Mouse (Mus musculus): Measurements from ENCODE around the gene Heatr3.

DNA sequence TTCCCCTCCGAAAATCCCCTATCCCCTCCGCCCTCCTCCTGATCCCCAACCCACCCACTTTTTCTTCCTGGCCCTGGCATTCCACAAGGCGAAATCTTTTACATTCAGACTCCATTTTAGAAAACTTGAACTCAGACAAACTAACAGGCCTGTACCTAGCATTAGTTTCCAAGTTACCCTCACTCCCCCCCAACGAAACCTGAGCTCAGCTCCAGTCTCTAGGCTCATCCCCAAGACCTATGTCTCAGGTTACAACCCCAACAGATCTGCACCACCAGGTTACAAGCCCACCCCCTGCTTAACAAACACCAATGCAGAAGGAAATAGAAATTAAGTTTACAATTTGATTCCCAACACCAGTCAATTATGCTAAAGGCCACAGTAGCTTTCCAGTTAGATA is 44.3 kb upstream of the Heatr3 start:
- no peak for TF ChIP-seq POLR2A (IDR thresholded peaks at IDR 0.05; ENCODE audit: low read depth, low read length)
- no peak for TF ChIP-seq CTCF (IDR thresholded peaks at IDR 0.05; ENCODE audit: extremely low read depth, insufficient read length, insufficient replicate concordance, low read depth, low read length)
